Mouse (Mus musculus): Measurements from ENCODE around the gene Atp8b2.

The Atp8b2 gene

DNA sequence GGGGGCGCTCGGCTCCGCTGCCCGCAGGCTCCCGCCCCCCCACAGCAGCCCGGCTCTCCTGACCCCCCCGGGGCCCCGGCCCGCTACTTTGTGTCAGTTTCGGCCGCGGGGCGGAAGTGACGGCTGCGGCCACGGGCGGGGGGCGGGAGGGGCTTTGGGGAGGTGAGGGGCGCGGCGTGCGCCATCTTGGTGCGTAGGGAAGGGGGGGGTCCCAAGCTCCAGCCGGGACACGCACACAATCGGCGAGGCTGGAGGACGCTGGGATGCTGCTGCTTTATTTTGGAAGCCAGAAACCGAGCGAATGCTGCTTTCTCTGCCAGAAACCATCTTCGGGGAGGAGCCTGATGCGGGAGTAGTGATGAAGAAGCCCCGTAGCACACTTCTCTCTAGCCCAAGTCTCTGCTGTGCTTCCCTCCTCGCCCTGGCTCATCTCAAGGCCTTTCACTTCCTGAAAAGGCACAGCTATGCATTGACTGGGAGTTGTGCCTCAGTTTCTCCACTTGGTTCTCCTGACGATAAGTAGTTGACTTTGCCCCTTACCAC is at the start of gene Atp8b2:
Atp8b2 (minus strand) TSS at position 288 of the 543 bp plus-strand sequence.
- DNase-seq (ENCODE audit: low read depth), result peak; percentile 90

DNA sequence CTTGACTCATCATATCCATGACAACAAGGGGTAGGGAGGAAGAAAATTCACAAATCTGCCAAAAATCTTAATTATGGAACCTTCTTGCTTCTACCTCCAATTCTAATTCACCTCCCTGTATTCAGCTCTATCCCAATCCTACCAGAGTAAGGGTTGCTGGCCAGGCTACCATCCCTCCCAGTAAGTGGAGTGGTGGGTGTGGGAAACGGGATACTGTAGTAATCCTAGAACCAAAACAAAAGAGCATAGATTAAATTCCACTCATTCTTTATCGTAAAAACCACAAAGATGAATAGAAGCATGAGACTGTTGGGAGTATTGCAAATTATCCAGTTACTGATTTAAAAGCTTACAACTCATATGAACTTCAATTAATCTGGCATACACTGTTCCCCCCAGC is 47.0 kb upstream of the Atp8b2 start:
- DNase-seq (ENCODE audit: low read depth), result peak; percentile 28

DNA sequence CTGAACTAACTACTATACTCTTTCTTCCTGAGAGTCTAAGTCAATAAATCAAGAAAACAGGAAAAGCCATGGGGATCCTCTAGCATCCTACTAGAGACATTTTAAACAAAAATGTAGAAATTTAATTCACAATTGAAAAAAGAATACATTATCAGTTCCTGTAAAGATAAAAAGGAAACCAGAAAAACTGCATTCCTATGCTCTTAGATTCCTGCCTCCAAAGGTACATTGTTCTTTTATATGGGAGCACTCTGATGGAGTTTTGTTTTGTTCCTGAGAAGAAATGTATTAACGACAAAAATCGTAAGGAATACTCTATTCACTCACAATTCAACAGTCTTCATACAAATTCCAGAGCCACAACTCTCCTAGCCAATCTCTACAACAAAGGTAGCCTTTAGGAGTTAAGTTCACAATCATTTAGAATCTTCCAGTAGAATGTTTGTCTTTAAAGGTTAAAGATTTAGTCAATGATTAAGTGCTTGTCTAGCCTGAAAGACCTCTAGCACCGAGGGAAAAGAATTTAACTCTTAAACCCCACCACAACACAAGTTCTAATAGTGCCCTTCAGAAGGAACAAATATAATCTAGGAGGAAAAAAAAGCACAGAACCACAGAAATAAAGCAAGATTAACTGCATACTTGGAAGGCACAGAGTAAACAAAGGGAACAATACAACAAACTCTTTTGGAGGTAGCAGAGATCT is 40.9 kb upstream of the Atp8b2 start:
- no peak for DNase-seq (ENCODE audit: low read depth)

DNA sequence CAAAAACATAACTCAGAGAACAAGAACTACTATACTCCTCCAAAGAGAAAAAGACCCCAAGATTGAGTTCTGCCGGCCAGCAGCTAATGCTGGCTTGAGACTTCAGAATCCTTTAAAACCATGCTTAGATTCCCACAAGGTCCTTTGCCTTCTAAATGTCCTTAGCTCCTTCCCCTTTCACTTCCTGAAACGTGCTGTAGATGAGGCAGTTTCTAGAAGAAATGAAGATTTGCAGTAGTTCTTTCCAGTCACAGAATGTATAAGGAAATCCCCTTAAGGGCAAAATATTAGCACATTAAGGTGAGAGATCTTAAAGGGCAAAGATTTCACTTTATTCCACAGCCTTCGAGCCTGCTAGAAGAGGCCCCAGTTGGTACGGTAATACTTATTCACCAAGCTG is 36.5 kb upstream of the Atp8b2 start:
- DNase-seq (ENCODE audit: low read depth), result no peak

DNA sequence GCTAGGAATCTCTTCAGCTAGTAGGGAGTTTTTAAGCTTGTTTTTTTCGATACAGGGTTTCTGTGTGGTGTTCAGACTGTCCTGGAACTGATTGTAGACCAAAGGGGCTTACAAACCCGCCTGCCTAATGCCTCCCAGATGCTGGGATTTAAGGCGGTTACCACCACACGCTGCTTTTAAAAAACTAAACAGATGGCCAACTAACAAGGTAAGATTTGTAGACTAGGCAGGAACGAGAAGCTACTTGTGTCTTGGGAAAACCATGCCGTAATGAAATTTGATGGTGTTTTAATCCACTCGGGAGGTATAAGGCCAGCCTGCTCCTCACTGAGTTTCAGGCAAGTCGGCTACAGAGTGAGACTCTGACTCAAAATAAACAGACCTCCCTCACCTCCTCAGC is 35.8 kb upstream of the Atp8b2 start:
- DNase-seq (ENCODE audit: low read depth), result peak; percentile 65

DNA sequence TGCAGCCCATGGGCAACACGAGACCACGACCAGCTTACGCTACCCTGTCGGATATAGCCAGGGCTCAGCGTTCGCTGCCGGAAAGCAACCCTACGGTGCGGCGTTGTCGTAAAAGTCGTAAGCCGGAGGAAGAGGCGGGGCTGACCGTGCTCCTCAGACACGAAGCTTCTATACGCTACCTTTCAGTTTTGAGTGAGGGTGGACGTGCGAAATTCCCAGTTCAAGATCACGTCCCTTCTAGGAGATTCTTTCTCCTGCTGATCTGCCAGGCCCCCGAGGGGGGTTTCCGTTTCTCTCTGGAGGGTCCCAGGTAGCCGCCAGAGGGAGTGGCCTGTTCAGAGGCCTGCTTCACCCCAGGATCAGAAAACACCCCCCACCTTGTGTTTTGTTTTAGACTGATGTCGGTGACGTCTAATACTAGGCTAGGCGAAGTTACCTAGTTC is 35.3 kb upstream of the Atp8b2 start, which contains the start of gene Hax1:
Hax1 (minus strand) TSS at position 169 of the 443 bp plus-strand sequence.
- peak; percentile 96 for DNase-seq (ENCODE audit: low read depth)

DNA sequence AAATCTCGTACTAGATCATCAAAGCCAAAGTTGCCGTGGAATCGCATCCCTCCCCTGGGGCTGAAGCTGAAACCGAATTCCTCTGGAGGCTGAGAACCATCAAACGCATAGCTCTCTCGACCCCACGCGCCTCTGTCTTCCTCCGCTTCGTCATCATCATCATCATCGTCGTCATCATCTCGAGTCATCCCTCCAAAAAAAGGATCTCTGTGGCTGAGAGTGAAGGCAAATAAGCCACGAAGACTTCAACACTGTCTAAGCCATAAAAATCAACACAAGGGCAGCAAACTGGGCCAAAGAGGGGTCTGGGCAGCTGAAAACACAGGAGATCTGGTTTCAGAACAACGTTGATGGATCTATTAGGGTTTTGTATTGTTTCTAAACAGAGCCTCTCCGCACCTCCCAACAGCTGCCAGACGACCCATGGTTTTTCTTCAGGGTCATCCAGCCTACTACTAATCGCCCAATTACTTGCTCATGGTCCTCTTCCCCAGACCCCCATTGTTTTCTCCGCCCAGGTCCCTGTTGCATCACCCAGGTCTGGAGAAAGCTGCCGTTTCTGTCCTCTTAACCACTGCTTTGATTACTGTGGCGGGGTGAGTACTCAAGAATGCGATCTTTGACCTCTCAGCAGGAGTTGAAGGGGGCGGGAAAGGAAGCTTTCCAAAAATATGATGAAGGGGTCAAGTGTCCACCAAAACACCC is 34.6 kb upstream of the Atp8b2 start:
- DNase-seq (ENCODE audit: low read depth), result peak; percentile 58

DNA sequence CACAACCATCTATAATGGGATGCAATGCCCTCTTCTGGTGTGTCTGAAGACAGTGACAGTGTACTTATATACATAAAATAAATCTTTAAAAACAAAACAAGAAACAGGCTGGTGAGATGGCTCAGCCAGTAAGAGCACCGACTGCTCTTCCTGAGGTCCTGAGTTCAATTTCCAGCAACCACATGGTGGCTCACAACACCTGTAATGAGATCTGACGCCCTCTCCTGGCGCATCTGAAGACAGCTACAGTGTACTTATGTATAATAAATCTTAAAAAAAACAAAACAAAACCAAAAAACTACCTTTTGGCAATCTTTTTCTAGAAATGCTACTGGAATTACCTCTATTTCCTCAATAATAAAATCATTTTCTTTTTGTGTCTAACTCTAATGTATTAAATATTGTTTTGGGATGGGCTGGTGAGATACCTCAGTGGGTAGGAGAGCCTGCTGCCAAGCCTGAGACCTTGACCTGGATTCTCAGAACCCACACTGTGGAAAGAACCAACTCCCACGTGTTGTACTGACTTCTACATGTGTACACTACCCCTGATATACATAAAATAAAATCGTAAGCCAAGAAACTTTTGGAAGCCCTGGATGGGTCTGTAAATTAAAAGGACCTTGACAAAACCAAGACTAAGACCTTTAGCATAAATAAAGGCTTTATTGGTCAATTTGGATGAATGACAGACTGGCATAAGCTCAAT is 31.7 kb upstream of the Atp8b2 start:
- DNase-seq (ENCODE audit: low read depth), result peak; percentile 18

DNA sequence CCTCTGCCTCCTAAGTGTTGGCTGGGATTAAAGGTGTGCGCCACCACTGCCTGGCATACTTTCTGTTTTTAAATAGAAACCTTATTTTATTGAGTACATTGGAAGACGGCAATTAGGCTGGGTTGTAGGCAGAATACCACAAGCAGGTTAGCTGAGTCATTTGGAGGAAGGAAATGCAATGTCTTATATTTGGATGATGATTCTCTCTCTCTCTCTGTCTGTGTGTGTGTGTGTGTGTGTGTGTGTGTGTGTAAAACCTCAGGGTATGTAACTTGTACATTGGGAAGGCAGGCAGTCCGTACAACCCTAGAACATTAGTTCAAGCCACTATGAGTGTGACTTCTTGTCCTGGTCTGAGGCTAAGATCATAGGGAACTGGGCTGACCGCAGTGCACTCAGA is 24.5 kb upstream of the Atp8b2 start:
- no peak for DNase-seq (ENCODE audit: low read depth)

DNA sequence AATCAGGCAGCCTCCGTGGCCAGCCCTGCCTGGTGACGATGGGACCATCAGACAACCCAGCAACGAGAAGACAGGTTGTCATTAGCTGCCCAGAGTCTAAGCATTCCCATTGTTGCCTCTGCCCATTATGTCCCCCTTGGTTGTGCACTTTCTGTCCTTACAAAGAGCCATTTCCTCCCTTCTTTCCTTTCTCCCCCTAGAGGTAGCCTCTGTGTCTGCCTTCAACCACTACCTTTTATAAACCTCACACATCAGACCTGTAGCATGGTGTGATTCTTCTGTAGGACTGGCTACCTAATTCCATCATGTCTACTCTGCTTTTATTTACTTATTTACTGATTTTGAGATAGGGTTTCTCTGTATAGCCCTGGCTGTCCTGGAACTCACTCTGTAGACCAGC is 23.9 kb upstream of the Atp8b2 start:
- DNase-seq (ENCODE audit: low read depth), result no peak

DNA sequence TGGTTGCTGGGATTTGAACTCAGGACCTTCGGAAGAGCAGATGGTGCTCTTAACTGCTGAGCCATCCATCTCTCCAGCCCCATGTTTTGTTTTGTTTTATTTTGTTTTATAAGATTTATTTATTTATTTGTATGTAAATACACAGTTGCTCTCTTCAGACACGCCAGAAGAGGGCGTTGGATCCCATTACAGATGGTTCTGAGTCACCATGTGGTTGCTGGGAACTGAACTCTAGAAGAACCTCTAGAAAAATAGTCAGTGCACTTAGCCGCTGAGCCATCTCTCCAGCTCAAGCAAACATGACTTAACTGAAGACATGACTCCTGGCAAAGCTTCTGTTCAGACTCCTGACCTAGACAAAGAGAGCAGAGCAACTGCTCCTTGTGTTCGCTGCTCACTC is 19.1 kb upstream of the Atp8b2 start:
- peak; percentile 28 for DNase-seq (ENCODE audit: low read depth)

DNA sequence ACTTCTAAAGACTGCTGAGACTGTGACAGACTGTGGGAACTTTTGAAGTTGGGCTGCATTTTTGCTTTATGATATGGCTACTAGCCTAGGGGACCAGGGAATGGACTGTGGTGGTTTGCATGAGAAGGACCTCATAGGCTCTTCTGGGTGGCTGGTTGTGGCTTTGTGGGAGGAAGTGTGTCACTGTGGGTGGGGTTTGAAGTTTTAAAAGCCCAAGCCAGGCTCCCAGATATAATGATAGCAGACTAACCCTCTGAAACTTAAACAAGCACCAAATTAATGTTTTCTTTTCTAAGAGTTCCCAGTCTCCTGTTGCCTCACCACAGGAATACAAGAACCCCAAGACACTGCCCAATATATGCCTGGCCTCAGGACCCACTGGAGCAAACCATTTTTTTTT is 13.6 kb upstream of the Atp8b2 start:
- DNase-seq (ENCODE audit: low read depth), result no peak

DNA sequence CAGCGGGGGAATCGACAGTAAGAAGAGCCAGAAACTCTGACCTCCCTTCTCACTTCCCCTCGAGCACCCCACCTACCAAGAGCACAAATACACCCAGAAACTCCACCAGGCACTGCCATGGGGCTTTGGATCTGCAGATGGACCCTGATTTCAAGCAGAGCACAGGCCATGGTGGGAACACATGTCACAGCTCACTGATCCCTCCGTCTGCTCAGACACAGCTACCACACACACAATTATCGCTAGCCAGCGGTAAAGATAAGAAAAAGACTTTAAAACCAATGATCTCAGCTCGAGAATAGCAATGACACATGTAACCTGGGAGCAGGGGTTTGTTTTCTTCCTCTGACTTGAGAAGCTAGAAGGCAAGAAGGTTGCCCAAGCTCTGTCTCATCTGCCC is 5.2 kb upstream of the Atp8b2 start:
- DNase-seq (ENCODE audit: low read depth), result no peak

DNA sequence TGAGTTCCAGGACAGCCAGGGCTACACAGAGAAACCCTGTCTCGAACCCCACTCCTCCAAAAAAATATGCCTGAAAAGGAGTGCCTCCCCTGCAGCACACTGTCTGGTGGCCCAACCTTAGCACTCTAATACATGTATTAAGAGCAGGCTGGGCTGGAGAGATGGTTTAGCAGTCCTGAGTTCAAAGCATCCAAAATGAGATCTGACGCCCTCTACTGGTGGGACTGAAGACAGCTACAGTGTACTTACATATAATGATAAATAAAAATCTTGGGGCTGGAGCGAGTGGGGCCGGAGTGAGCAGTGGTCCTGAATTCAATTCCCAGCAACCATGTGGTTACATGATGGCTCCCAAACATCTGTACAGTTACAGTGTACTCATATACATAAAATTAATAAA is 3.6 kb upstream of the Atp8b2 start:
- peak; percentile 65 for DNase-seq (ENCODE audit: low read depth)

DNA sequence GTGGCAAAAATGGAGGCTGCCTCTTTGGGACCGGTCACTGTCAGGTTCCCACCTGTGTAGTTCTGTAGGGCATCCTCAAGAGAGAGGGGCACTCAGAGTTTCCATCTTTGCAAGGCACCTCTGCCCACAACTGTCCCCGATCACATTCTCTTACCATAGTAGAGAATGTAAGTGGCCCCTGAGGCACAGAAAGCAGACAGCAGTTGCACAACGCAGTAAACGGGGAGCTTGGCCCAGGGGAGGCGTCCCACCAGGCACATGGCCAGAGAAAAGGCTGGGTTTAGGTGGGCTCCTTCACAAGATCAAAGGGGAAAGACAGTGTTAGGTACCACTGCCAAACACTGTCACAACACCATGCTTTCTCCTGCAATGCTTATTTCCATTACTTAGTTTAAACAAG is 2.7 kb upstream of the Atp8b2 start:
- no peak for DNase-seq (ENCODE audit: low read depth)

DNA sequence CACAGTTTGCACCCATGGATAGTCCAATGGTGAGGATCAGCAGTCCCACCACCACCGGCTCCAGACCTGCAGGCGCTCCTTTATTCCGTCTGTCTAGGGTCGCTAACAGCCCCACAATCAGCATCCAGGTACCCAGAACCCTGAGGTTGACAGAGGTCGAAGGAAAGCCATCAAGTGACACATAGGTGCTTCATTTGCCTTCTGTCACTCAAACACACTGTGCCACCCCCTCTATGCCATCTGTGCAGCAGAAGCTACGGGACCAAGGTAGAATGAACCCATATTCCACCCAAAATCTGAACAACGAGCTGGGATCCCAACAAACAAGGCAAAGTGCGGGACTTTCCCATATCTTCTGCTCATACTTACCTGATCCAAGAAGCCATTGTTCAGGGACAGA is 2.2 kb upstream of the Atp8b2 start:
- no peak for DNase-seq (ENCODE audit: low read depth)

DNA sequence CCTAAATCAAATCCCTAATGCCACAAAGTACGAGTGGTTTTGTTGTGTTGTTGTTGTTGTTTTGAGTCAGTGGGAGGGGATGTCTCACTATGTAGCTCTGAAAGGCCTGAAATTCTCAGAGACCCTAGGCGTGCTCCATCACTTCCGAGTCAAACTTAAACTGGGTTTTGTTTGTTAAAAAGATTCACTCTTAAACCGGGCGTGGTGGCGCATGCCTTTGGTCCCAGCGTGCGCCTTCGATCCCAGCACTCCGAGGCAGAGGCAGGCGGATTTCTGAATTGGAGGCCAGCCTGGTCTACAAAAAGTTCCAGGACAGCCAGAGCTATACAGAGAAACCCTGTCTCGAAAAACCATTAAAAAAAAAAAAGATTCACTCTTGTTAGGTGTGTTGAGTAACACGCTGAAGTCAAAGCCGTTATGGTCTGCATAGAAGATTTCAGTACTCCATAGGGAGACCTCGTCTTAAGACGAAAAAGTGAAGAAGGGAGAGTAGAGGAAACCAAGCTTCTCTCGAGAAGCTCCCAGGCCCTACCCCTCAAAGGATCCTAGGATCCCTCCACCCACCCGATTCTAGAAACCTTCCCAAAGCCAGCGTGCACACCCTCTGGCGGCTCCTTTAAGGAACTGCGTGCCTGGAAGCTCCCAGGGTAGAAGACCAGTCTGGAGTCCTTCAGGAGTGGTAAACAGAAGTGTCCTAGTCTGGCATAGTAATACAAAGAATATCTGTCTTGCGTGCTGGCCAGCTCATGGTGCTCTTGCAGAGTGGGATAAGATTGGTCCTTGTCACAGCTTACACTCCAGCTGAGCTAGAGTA is 825 bp upstream of the Atp8b2 start:
- DNase-seq (ENCODE audit: low read depth), result peak; percentile 94

DNA sequence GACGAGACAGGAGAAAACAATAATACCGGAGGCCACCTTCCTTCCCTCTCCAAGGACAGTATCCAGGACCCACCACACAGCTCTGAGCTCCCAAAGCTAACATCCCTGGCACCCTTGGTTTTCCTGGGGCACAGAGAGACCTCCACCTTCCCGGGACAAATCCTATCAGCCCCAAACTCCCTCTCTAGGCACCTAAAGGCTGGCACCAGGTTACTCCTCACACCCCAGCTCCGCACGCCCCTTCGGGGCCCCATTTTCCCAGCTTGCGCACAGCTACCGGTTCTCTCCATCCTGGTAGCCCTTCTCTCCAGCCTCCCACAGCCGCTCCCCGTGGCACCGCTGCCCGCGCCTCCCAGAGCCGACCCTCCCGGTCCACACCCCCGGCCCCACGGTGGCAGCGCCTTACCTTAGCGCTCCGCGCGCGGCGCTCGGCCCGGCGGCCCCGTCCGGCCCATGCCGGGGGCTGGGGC is 522 bp downstream of the Atp8b2 start:
- DNase-seq (ENCODE audit: low read depth), result no peak

DNA sequence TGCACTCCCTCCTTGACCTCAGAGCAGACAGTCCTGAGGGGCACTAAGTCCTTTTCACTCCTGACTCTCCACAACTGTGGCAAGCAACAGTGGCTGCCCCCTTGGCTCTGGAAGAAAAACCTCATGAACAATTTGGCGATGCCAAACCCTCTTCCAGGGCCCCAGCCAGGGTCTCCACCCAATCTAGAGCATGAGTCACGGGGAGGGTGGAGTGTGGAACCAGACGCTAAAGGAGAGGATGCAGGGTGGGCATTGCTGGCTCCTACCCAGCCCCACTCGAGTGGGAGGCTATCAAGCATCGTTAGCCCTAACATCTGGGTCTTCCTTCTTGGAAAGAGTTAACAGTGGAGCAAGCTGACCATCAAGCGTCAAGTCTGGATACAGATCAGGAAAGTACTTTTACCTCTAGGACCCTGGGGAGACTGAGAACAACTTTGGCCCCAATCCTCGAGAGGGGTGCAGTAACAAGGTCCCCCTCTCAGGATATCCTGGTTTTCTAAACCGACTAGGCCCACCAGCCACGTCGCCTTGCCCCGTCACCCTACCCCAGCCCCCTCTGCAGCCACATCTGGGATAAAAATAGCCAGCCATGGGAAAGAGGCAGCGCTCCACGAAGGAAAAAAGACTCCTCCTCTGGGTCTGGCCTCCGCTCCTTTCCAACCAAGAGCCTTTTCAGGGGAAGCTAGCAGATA is 1.1 kb downstream of the Atp8b2 start:
- DNase-seq (ENCODE audit: low read depth), result peak; percentile 83

DNA sequence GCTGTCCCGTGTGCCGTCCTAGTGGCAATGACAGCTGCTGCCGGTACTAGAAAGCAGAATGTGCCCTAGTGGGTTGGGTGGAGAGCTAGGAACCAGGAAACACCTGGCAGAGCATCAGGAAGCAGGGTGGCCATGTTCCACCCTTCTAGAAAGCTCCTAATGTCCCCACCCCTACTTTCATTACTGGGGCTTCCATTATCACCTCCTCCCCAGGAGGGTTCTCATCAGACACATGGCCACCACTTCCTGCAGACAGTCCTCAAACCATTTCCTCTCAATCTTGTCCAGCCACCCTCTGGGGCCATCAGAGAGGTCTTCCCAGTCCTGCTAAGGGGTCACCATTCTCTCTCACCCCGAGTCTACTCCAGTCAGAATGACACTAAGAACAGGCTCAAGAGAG is 1.9 kb downstream of the Atp8b2 start:
- no peak for DNase-seq (ENCODE audit: low read depth)

DNA sequence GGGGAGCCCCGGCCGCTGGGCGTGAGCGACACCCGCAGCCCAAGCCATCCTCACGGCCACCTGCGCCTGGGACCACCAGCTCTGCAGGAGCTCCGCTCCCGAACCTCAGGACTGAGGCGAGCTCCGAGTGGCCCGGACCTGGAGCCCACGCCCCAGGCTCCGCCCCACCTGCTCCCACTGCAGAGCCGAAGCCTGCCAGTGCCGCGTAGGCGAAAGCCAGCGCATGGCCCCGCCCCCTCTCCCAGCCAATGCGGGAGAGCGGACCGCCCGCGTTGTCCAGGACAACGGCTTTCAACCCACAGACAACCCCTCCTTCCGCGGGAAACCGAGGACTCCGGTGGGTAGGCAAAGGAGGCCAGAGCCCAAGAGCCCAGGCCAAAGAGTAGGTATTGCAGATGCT is 2.8 kb downstream of the Atp8b2 start:
- DNase-seq (ENCODE audit: low read depth), result peak; percentile 95

Measured in NIH3T3 (cell line).